Mouse (Mus musculus): Measurements from ENCODE around the gene Ccdc30.
"Not testable (repeated sequence)": the region's sequence is repeated elsewhere in the genome, so short reads cannot be mapped to it uniquely, and the experiment has no call there.

Ccdc30 gene

DNA sequence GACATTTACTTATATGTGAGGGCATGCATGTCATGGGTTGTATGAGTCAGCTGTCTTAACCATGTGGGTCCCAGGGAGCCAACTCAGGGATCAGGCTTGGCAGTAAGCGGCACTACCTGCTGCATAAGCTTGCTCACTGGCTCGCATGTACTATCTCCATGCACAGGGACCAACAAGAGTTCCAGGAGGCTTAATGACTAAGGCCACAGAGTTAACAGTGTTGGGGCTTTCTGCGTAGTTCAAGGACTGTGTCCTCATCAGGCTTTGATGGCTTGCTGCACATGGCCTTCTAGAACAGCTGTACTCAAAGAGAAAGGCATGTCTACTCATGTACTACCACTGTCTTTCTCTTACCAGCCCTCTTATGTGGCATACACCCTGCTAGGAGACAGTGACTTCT, 114.6 kb downstream of the Ccdc30 start:
- DNase-seq: no peak

DNA sequence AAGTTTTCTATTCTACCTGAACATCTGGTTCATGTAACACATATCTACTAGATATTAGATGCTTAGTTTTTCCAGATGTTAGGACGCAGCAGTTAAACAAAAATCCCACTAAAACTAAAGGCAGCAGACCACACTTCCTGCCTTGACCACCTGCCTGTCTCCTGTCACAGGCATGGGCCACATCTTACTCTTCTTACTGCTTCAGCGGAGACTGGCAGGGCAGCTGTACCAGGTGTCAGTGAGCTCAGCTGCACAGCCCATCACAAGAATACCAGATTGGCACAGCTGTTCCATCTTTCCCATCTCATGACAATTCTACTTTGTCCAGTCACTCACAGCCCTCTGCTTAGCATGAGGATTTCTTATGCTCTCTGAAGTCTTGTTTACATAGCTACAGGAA, 118.0 kb downstream of the Ccdc30 start:
- no peak for DNase-seq

- DNase-seq: no peak
These were observed 120.2 kb downstream of the Ccdc30 start for GRCm38 (mm10) chr4:119295134-119295453.

DNA sequence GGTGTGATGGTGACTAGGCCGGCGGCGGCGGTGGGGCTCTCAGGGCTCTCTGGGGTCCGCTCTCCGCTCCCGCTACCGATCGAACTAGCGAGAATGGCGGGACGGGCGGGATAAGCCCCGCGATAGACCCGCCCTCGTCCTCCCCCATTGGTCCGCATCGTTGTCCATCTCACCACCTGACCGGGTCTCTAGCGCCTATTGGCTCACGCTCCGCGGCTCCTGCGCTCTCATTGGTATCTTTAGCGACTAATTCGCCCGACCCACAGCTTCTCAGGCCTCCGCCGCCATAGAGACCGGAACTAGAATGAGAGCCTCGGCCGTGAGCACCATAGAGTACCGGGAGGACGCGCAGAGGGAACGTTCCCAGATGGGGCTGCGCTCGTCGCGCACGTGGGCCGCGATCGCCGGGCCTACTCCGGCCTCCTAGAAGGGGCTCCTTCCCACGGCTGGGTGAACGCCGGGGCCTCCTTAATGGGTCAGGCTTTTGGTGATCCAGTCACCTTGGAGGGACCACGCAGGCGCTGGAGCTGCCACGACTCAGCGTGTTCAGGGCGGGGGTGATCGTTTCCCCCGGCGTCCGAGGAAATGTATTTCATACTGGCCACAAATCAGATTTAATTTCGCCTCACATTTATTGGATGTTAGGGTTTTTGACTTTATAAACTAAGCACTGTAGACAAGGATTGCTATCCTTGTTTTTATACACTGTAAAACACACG, 120.7 kb downstream of the Ccdc30 start, which contains the start of gene Ybx1:
Gene Ybx1, minus strand, starts transcription at position 190 of the 719 bp plus-strand sequence.
- peak; percentile 99 for DNase-seq

GRCm38 (mm10) chr4:119293574-119294258, 121.6 kb downstream of the Ccdc30 start:
- DNase-seq: peak; percentile 14 to 15

DNA sequence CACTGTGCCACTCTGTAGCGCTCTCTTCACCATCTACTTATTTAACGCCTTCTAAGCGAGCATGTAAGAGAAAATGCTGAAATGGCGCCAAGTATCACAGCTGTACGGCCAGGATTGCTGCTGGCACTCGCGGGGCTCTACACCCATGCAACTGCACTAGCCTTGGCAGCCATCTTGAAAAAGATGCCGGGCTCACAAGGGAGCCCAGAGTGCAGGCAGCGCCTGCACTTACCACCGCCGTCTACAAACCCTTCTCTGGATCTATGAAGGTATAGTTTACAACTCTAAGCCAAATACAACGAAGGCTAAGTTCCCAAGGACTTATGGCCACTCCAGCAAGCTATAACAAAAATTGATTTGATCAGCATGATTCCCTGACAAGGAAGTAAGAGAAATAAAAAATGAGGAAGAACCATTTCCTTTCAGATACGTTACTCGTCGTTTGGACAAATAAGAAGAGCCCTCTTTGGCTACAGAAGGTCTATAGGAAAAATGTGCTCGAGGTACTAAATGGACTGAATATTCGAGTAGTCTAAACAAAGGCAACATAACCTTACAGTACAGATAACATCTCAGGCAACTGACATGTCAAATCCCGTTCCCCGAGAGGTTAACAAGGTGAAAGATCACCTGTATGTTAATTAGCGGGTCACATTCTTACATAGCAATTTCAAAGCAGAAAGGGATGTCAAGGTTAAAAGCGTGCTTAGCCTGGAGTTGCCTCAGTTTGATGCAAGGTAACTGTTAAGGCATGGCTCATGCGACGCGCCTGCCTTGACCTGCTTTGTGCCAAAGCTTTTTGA, 122.3 kb downstream of the Ccdc30 start:
- peak; percentile 40 to 42 for DNase-seq

GRCm38 (mm10) chr4:119291921-119292320, 123.4 kb downstream of the Ccdc30 start:
- no peak for DNase-seq

DNA sequence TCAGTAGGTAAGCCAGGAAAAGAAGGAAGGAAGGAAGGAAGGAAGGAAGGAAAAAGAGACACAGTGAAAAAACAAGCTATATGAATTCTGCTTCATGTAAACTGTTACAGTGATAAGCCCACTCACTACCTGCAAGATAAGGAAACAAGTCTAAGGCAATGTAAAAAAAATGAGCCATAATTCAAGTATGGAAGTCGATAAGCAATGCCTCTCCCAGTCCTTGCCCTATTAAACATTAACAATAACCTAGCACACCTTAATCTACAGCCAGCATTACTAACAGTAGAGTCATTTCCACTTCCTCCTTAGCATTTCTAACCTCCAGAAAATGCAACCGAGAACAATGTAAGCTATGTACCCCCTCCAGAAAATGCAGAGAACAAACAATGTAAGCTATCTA, 130.0 kb downstream of the Ccdc30 start:
- no peak for DNase-seq

DNA sequence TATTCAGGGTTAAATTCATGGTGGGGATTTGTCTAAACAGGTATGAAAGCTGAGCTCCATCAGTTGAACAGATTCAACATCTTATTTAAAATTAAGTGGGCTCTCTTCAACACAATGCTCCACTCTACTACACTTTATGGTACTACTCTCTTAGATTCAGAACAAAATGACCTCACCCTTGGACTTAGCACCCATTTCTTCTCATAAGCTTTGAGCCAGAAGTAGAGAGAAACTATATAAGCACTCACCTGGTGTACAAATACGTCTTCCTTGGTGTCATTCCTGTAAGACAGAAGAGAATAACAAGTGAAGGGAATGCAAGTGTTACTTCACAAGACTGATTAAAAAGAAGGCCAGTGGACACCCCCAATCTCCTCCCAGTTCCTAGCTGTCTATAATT, 130.5 kb downstream of the Ccdc30 start:
- no peak for DNase-seq

GRCm38 (mm10) chr4:119278784-119279183, 136.5 kb downstream of the Ccdc30 start:
- DNase-seq: not testable (repeated sequence)

DNA sequence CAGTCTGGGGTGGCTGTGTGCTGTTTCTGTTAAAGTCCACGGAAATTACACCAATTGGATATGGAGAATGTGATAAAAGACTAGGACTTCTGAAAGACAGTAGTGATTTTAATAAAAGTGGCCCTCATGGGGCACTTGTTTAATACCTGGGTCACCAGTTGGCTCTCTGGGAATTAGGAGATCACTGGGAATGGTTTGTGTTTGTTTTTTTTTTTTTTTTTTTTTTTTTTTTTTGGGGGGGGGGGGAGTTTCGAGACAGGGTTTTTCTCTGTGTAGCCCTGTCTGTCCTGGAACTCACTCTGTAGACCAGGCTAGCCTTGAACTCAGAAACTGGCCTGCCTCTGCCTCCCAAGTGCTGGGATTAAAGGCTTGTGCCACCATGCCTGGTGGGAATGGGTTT, 139.6 kb downstream of the Ccdc30 start:
- DNase-seq: no peak

DNA sequence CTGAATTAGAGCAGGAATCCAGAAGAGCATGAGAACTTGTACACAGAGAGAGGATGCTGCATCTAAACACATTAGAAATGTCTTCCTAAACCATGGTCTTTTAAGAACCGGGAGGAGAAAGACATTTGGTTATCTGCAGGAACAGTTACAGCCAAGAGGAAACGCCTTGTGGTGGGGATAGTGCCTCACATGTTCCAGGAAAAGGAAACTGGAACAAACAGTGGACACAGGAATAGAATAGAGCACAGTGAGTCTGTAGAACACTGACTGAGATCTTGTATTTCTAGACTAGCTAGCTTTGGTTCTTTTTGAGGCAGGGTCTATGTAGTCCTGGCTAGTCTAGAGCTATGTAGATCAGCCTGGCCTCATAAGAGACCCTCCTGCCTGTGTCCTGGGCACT, 140.1 kb downstream of the Ccdc30 start:
- peak; percentile 52 to 69 for DNase-seq

GRCm38 (mm10) chr4:119274627-119275026, 140.7 kb downstream of the Ccdc30 start:
- DNase-seq: peak; percentile 67 to 86

Measured in lung, adult 18-20 months (tissue).